Mouse (Mus musculus) intestine, postnatal 0 days (tissue): ENCODE results near the gene Vrk1. TPM values are rescaled to one million over a fixed set of nuclear protein-coding genes. Genes with fewer than 3 reads are reported as not detected.

Experiments
- ATAC-seq: fragments of 200-750 bp; cut with Nextera tagmentation; 2 replicates; pipeline ENCODE4 v1.8.0; 2017; ENCODE audit warnings: mild to moderate bottlenecking, moderate TSS enrichment, moderate library complexity
- H3K27ac ChIP-seq: fragments of 300-500 bp; sonication (generic); 2 replicates; pipeline ENCODE4 v1.5.1; 2014; ENCODE audit warnings: mild to moderate bottlenecking, low read depth, low read length, moderate library complexity
- H3K27me3 ChIP-seq: fragments of 300-500 bp; sonication (generic); replicated peaks from 2 replicates; pipeline ENCODE4 v1.6.1; 2014; ENCODE audit warnings: low read length, mixed read lengths; ENCODE audit not compliant: control insufficient read depth, insufficient read depth
- H3K36me3 ChIP-seq: fragments of 300-500 bp; sonication (generic); 2 replicates; pipeline ENCODE4 v1.6.1; 2014; ENCODE audit warnings: mild to moderate bottlenecking, moderate library complexity; ENCODE audit not compliant: control insufficient read depth, insufficient read depth
- H3K4me1 ChIP-seq: fragments of 300-500 bp; sonication (generic); replicated peaks from 2 replicates; pipeline ENCODE4 v1.6.1; 2014; ENCODE audit warnings: antibody characterized with exemption, low read length, mixed read lengths; ENCODE audit not compliant: control insufficient read depth, insufficient read depth
- H3K4me2 ChIP-seq: fragments of 300-500 bp; sonication (generic); replicated peaks from 2 replicates; pipeline ENCODE4 v1.6.1; 2014; ENCODE audit warnings: low read depth, mild to moderate bottlenecking, moderate library complexity
- H3K4me3 ChIP-seq: fragments of 300-500 bp; sonication (generic); 2 replicates; pipeline ENCODE4 v1.5.1; 2014; ENCODE audit warnings: low read depth, low read length
- H3K9ac ChIP-seq: fragments of 300-500 bp; sonication (generic); 2 replicates; pipeline ENCODE4 v1.6.1; 2014; ENCODE audit warnings: mild to moderate bottlenecking, low read depth, low read length
- H3K9me3 ChIP-seq: fragments of 300-500 bp; sonication (generic); 2 replicates; pipeline ENCODE4 v1.6.1; 2016; ENCODE audit warnings: mixed run types; ENCODE audit not compliant: control insufficient read depth
- CTCF ChIP-seq: sonication (generic); IDR thresholded peaks from 2 replicates; pipeline ENCODE4 v1.5.1; 2016; ENCODE audit warnings: low read depth, mild to moderate bottlenecking, control low read depth, antibody characterized with exemption, moderate library complexity
- whole genome bisulfite sequencing: fragments of 180-500 bp; shearing (Covaris S2); extraction: QIAGEN DNeasy Blood & Tissue Kit; methylation state at CpG from one replicate; pipeline ENCODE4 v1.1.7; 2014; 5-methylcytosine and 5-hydroxymethylcytosine counted together
- polyA plus RNA-seq: library from polyadenylated mRNA; unstranded; fragments of >200 nt; fragmentation: Nextera tagmentation; extraction: Ambion mirVana; gene quantifications from 2 replicates; pipeline ENCODE4 v1.2.1, GENCODE M21; 2015

Gene Vrk1
- polyA plus RNA-seq, 1 experiment from 2014 or later = 23.0 TPM

DNA sequence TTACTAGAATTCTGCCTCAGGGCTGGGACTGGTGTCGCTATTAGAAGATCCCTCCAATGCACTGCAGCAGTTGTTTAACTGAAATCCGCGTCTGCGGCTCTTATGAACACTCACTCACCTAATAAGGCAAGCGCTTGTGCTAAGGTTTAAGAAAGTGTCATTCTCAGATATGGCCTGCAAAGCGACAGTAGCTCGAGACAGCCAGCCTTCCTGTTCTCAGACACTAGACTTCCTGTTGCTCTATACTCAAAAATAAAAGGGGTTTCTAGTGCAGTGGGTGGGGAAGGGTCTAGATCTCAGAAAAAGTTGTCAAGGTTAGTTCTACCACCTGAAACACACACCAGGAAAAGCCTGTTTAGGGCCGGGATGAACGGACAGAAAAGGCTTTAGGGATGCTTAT, 21.9 kb downstream of the Vrk1 start:
- TF ChIP-seq CTCF = no peak
- no peak for ATAC-seq
- Histone ChIP-seq H3K4me1 (no peaks in the 10 kb centered on the region), H3K9me3 (no peaks in the 10 kb centered on the region), H3K9ac (no peak overlapping the region), H3K4me3 (no peak overlapping the region), H3K36me3 (no peaks in the 10 kb centered on the region), H3K4me2 (no peak overlapping the region), H3K27ac (no peak overlapping the region; the same call in 1 of the 2 replicates), H3K27me3 (no peaks in the 10 kb centered on the region)
- WGBS = 71% methylated on average over 9 of the region's 9 CpGs

- WGBS = 85% methylated on average over 12 of the region's 12 CpGs
- H3K4me2 ChIP-seq = no peak overlapping the region
- ATAC-seq = no peak
- no peaks in the 10 kb centered on the region for H3K4me1 ChIP-seq
- no peaks in the 10 kb centered on the region for H3K36me3 ChIP-seq
- H3K27ac ChIP-seq = no peak overlapping the region
- no peak overlapping the region for H3K9ac ChIP-seq
- no peak overlapping the region for H3K4me3 ChIP-seq
- TF ChIP-seq CTCF = no peak
- H3K27me3 ChIP-seq = no peaks in the 10 kb centered on the region
- H3K9me3 ChIP-seq = no peaks in the 10 kb centered on the region
Observed at GRCm38 (mm10) chr12:106032361-106032760, 22.3 kb downstream of the Vrk1 start.

- WGBS = 80% methylated on average over 7 of the region's 7 CpGs
- Histone ChIP-seq H3K27me3 (no peaks in the 10 kb centered on the region), H3K4me3 (no peak overlapping the region), H3K27ac (no peak overlapping the region), H3K4me2 (no peak overlapping the region), H3K9me3 (no peaks in the 10 kb centered on the region), H3K36me3 (0 out of 2 replicates have a peak, but pooled peaks cover 8% of the 10 kb centered on the region), H3K4me1 (no peaks in the 10 kb centered on the region), H3K9ac (no peak overlapping the region)
- no peak for ATAC-seq
- TF ChIP-seq CTCF = no peak
Observed at GRCm38 (mm10) chr12:106034267-106034666, 24.2 kb downstream of the Vrk1 start.

DNA sequence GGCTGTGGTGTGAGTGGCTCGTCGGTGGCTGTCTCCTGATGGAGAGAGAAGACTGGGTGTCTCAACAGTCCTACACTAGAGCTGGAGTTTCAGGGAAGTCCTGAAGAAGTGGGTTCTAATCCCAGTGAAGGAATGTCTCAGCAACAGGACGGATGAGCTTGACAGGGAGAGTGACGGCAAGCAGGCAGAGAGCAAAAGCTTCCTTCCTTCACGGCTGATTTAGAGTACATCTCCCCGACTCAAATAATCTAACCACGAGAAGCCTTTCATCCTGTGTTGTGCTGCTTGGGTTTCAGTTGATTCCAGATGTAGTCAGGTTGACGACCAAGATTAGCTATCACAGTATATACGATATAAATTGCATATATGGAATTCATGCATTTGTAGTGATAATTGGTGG, 24.7 kb downstream of the Vrk1 start:
- H3K9ac ChIP-seq = no peak overlapping the region
- no peak overlapping the region for H3K4me3 ChIP-seq
- no peaks in the 10 kb centered on the region for H3K4me1 ChIP-seq
- H3K9me3 ChIP-seq = no peaks in the 10 kb centered on the region
- TF ChIP-seq CTCF = no peak
- no peak overlapping the region for H3K27ac ChIP-seq
- peaks cover 12% of the 10 kb centered on the region; the same call in 1 of the 2 replicates for H3K36me3 ChIP-seq
- H3K27me3 ChIP-seq = no peaks in the 10 kb centered on the region
- no peak overlapping the region for H3K4me2 ChIP-seq
- no peak for ATAC-seq
- WGBS = 91% methylated on average over 9 of the region's 9 CpGs

GRCm38 (mm10) chr12:106040259-106040658, 30.2 kb downstream of the Vrk1 start:
- Histone ChIP-seq H3K4me1 (no peaks in the 10 kb centered on the region), H3K4me2 (no peak overlapping the region), H3K9ac (no peak overlapping the region), H3K9me3 (no peaks in the 10 kb centered on the region), H3K27ac (no peak overlapping the region), H3K27me3 (no peaks in the 10 kb centered on the region), H3K4me3 (no peak overlapping the region), H3K36me3 (peaks cover 25% of the 10 kb centered on the region; the same call in 1 of the 2 replicates)
- no peak for TF ChIP-seq CTCF
- ATAC-seq = no peak
- 88% methylated on average over 7 of the region's 7 CpGs for WGBS

GRCm38 (mm10) chr12:106046143-106046795, 36.2 kb downstream of the Vrk1 start:
- no peak overlapping the region for H3K27ac ChIP-seq
- 23% methylated on average over 9 of the region's 9 CpGs for WGBS
- H3K4me2 ChIP-seq = no peak overlapping the region
- TF ChIP-seq CTCF = no peak
- peaks cover 25% of the 10 kb centered on the region; the same call in 1 of the 2 replicates for H3K36me3 ChIP-seq
- no peak; the same call in 1 of the 2 replicates for ATAC-seq
- no peak overlapping the region for H3K9ac ChIP-seq
- no peaks in the 10 kb centered on the region for H3K4me1 ChIP-seq
- no peaks in the 10 kb centered on the region for H3K27me3 ChIP-seq
- no peak overlapping the region for H3K4me3 ChIP-seq
- H3K9me3 ChIP-seq = no peaks in the 10 kb centered on the region

GRCm38 (mm10) chr12:106052271-106052670, 42.2 kb downstream of the Vrk1 start:
- no peak overlapping the region for H3K9ac ChIP-seq
- H3K4me3 ChIP-seq = no peak overlapping the region
- no peaks in the 10 kb centered on the region for H3K27me3 ChIP-seq
- H3K4me2 ChIP-seq = no peak overlapping the region
- H3K27ac ChIP-seq = no peak overlapping the region
- peaks cover 11% of the 10 kb centered on the region; the same call in 1 of the 2 replicates for H3K36me3 ChIP-seq
- no peaks in the 10 kb centered on the region for H3K4me1 ChIP-seq
- no peak for ATAC-seq
- 91% methylated on average over 7 of the region's 7 CpGs for WGBS
- no peak for TF ChIP-seq CTCF
- no peaks in the 10 kb centered on the region for H3K9me3 ChIP-seq
